Mouse (Mus musculus) thymus, postnatal 14 days (tissue): ENCODE results near the gene Gm36864.
"Not testable (repeated sequence)": the region's sequence is repeated elsewhere in the genome, so short reads cannot be mapped to it uniquely, and the experiment has no call there.

Experiments used
- DNase-seq: peaks from one replicate; pipeline ENCODE4 v3.0.0; 2021

Gm36864 gene

GRCm38 (mm10) chr7:44235909-44236308 lies at the start of gene Gm36864:
Gm36864 (plus strand) TSS chr7:44236177.
- no peak for DNase-seq

GRCm38 (mm10) chr7:44186516-44186915 lies 49.5 kb upstream of the Gm36864 start:
- DNase-seq, result not testable (repeated sequence)

- DNase-seq, result not testable (repeated sequence)
Observed at GRCm38 (mm10) chr7:44187936-44188335, 48.0 kb upstream of the Gm36864 start, which contains the start of gene Klk1b24. Klk1b24 (plus strand) TSS chr7:44188236.

- DNase-seq, result not testable (repeated sequence)
Observed at GRCm38 (mm10) chr7:44193466-44193865, 42.5 kb upstream of the Gm36864 start.

GRCm38 (mm10) chr7:44197891-44198290 lies 38.1 kb upstream of the Gm36864 start, which contains the start of gene Klk1b3:
Klk1b3 (plus strand) TSS chr7:44198191.
- DNase-seq, result no peak

GRCm38 (mm10) chr7:44207135-44207534 lies 28.8 kb upstream of the Gm36864 start, which contains the start of gene Klk1b4:
Klk1b4 (plus strand) TSS chr7:44207435.
- not testable (repeated sequence) for DNase-seq

- no peak for DNase-seq
Observed at GRCm38 (mm10) chr7:44208307-44208706, 27.7 kb upstream of the Gm36864 start.

- DNase-seq, result no peak
Observed at GRCm38 (mm10) chr7:44215645-44216044, 20.3 kb upstream of the Gm36864 start, which contains the start of gene Klk1b5. Klk1b5 (plus strand) TSS chr7:44215945.

- not testable (repeated sequence) for DNase-seq
Observed at GRCm38 (mm10) chr7:44221601-44222000, 14.4 kb upstream of the Gm36864 start.

- DNase-seq, result not testable (repeated sequence)
Observed at GRCm38 (mm10) chr7:44222335-44222734, 13.6 kb upstream of the Gm36864 start.

GRCm38 (mm10) chr7:44225076-44225475 lies 10.9 kb upstream of the Gm36864 start, which contains the start of gene Klk1:
Klk1 (plus strand) TSS chr7:44225360.
- DNase-seq, result no peak

GRCm38 (mm10) chr7:44239913-44240312 lies 3.9 kb downstream of the Gm36864 start:
- no peak for DNase-seq

- DNase-seq, result no peak
Observed at GRCm38 (mm10) chr7:44240712-44241111, 4.7 kb downstream of the Gm36864 start.

GRCm38 (mm10) chr7:44241163-44241562 lies 5.2 kb downstream of the Gm36864 start:
- no peak for DNase-seq

- DNase-seq, result no peak
Observed at GRCm38 (mm10) chr7:44244080-44244479, 8.1 kb downstream of the Gm36864 start.

- peak; percentile 94 for DNase-seq
Observed at GRCm38 (mm10) chr7:44246055-44246983, 10.3 kb downstream of the Gm36864 start, which contains the start of the genes 1700028J19Rik and 2410002F23Rik. 1700028J19Rik (minus strand) TSS chr7:44246695. 2410002F23Rik (plus strand) TSS chr7:44246722.

- DNase-seq, result peak; percentile 66
Observed at GRCm38 (mm10) chr7:44246984-44247470, 11.1 kb downstream of the Gm36864 start.

- no peak for DNase-seq
Observed at GRCm38 (mm10) chr7:44247971-44248370, 12.0 kb downstream of the Gm36864 start.

GRCm38 (mm10) chr7:44249248-44249647 lies 13.3 kb downstream of the Gm36864 start:
- no peak for DNase-seq

GRCm38 (mm10) chr7:44250732-44251275 lies 14.8 kb downstream of the Gm36864 start:
- not testable (repeated sequence) for DNase-seq

- no peak for DNase-seq
Observed at GRCm38 (mm10) chr7:44253023-44253616, 17.1 kb downstream of the Gm36864 start.

GRCm38 (mm10) chr7:44254930-44255329 lies 19.0 kb downstream of the Gm36864 start:
- no peak for DNase-seq

GRCm38 (mm10) chr7:44257278-44257677 lies 21.3 kb downstream of the Gm36864 start, which contains the start of gene Acp4:
Acp4 (minus strand) TSS chr7:44257378.
- DNase-seq, result no peak
